Mouse (Mus musculus) gastrocnemius, postnatal 4 days (tissue): ENCODE results near the gene Sh3d21. TPM values are rescaled to one million over a fixed set of nuclear protein-coding genes. Genes with fewer than 3 reads are reported as not detected.
"Not testable (repeated sequence)": the region's sequence is repeated elsewhere in the genome, so short reads cannot be mapped to it uniquely, and the experiment has no call there.

Source experiments
- DNase-seq, 2 experiments: peaks; one replicate each; pipeline ENCODE4 v3.0.0; 2021 to 2022; ENCODE audit warnings: low spot score in 2 of 2, mixed read lengths in 2 of 2
- total RNA-seq, 2 experiments: library from RNA; stranded (reverse); gene quantifications; 2 replicates each; pipeline ENCODE4 v1.2.3; 2021

Gene Sh3d21
- total RNA-seq, 2 experiments from 2014 or later = 2.9 TPM

- DNase-seq = not testable (repeated sequence)
These were observed 7.4 kb upstream of the Sh3d21 start for GRCm38 (mm10) chr4:126170737-126171136.

GRCm38 (mm10) chr4:126168851-126169250 lies 5.6 kb upstream of the Sh3d21 start:
- no peak for DNase-seq

GRCm38 (mm10) chr4:126166084-126166483 lies 2.8 kb upstream of the Sh3d21 start:
- no peak for DNase-seq

- not testable (repeated sequence) for DNase-seq
These were observed 1.8 kb upstream of the Sh3d21 start for GRCm38 (mm10) chr4:126165092-126165491.

GRCm38 (mm10) chr4:126163685-126164084 lies 394 bp upstream of the Sh3d21 start:
- no peak for DNase-seq

GRCm38 (mm10) chr4:126162544-126163066 lies 686 bp downstream of the Sh3d21 start:
- DNase-seq = peak; percentile 83 to 93

GRCm38 (mm10) chr4:126161986-126162385 lies 1.3 kb downstream of the Sh3d21 start:
- no peak for DNase-seq

- DNase-seq = no peak
These were observed 1.8 kb downstream of the Sh3d21 start for GRCm38 (mm10) chr4:126161456-126161855.

GRCm38 (mm10) chr4:126160981-126161380 lies 2.3 kb downstream of the Sh3d21 start:
- DNase-seq = no peak

GRCm38 (mm10) chr4:126159455-126159854 lies 3.8 kb downstream of the Sh3d21 start:
- DNase-seq = no peak

- no peak for DNase-seq
These were observed 5.7 kb downstream of the Sh3d21 start for GRCm38 (mm10) chr4:126157562-126157961.

- no peak for DNase-seq
These were observed 6.7 kb downstream of the Sh3d21 start for GRCm38 (mm10) chr4:126156617-126157016.

GRCm38 (mm10) chr4:126155869-126156268 lies 7.4 kb downstream of the Sh3d21 start:
- DNase-seq = no peak

GRCm38 (mm10) chr4:126155183-126155582 lies 8.1 kb downstream of the Sh3d21 start:
- DNase-seq = no peak

- no peak for DNase-seq
These were observed 10.4 kb downstream of the Sh3d21 start for GRCm38 (mm10) chr4:126152864-126153263.

- no peak for DNase-seq
These were observed 11.4 kb downstream of the Sh3d21 start for GRCm38 (mm10) chr4:126151701-126152440.

GRCm38 (mm10) chr4:126150949-126151320 lies 12.4 kb downstream of the Sh3d21 start:
- no peak for DNase-seq

- DNase-seq = peak; percentile 66 to 85
These were observed 12.9 kb downstream of the Sh3d21 start for GRCm38 (mm10) chr4:126150297-126150948.

GRCm38 (mm10) chr4:126149798-126150197 lies 13.5 kb downstream of the Sh3d21 start:
- no peak for DNase-seq

GRCm38 (mm10) chr4:126149041-126149676 lies 14.1 kb downstream of the Sh3d21 start:
- DNase-seq = no peak

- DNase-seq = peak; percentile 54 to 77
These were observed 14.9 kb downstream of the Sh3d21 start for GRCm38 (mm10) chr4:126148161-126148961.
